Mouse (Mus musculus): ENCODE measurements at regions not wholly inside any gene's neighbourhood (a gene's known extent, or its start where the extent isn't known, plus 50 kb on each side); places are given as distances from the start of the nearest gene placed in this dataset.

GRCm38 (mm10) chr16:29882226-29882972 is 181.8 kb upstream of the Hes1 start:
- Histone ChIP-seq H3K9ac (replicated peaks; ENCODE audit: low read length) (no peak overlapping the region), H3K9me3 (ENCODE audit: control insufficient read depth, low read length) (no peaks in the 10 kb centered on the region), H3K36me3 (ENCODE audit: control insufficient read depth, insufficient read depth, low read length) (no peaks in the 10 kb centered on the region), H3K4me2 (ENCODE audit: low read length) (no peak overlapping the region), H3K27ac (replicated peaks; ENCODE audit: low read depth, low read length) (0 out of 2 replicates have a peak overlapping the region, but pooled peaks have one; percentile 26), H3K4me3 (replicated peaks; ENCODE audit: low read depth, low read length) (no peak overlapping the region), H3K4me1 (ENCODE audit: control insufficient read depth, insufficient read depth, low read length) (peaks cover 17% of the 10 kb centered on the region), H3K27me3 (ENCODE audit: control insufficient read depth, insufficient read depth, low read length) (peaks cover 14% of the 10 kb centered on the region; the same call in 1 of the 2 replicates)
- ATAC-seq (ENCODE audit: low FRiP score, low TSS enrichment) (peak; percentile 53; the same call in 1 of the 2 replicates), DNase-seq (peak; percentile 77)
- WGBS, result 12% methylated on average over 10 of the region's 10 CpGs

GRCm38 (mm10) chr16:29883252-29883992 is 180.8 kb upstream of the Hes1 start:
- Histone ChIP-seq H3K36me3 (ENCODE audit: control insufficient read depth, insufficient read depth, low read length) (no peaks in the 10 kb centered on the region), H3K9ac (replicated peaks; ENCODE audit: low read length) (no peak overlapping the region)
- WGBS, result 10% methylated on average over 10 of the region's 10 CpGs

GRCm38 (mm10) chr16:29884899-29885298 is 179.3 kb upstream of the Hes1 start:
- DNase-seq (no peak), ATAC-seq (ENCODE audit: low FRiP score, low TSS enrichment) (no peak)
- H3K9me3 ChIP-seq (ENCODE audit: control insufficient read depth, low read length), result no peaks in the 10 kb centered on the region
- H3K27ac ChIP-seq (replicated peaks; ENCODE audit: low read depth, low read length), result no peak overlapping the region
- H3K4me3 ChIP-seq (replicated peaks; ENCODE audit: low read depth, low read length), result no peak overlapping the region
- H3K4me1 ChIP-seq (ENCODE audit: control insufficient read depth, insufficient read depth, low read length), result peaks cover 17% of the 10 kb centered on the region
- no peak overlapping the region for H3K4me2 ChIP-seq (ENCODE audit: low read length)
- H3K36me3 ChIP-seq (ENCODE audit: control insufficient read depth, insufficient read depth, low read length), result no peaks in the 10 kb centered on the region
- WGBS, result 88% methylated on average over 4 of the region's 4 CpGs
- H3K9ac ChIP-seq (replicated peaks; ENCODE audit: low read length), result no peak overlapping the region
- peaks cover 14% of the 10 kb centered on the region; the same call in 1 of the 2 replicates for H3K27me3 ChIP-seq (ENCODE audit: control insufficient read depth, insufficient read depth, low read length)

More at GRCm38 (mm10) chr16:29883252-29883992, 180.8 kb upstream of the Hes1 start:
- Histone ChIP-seq H3K27me3 (ENCODE audit: control insufficient read depth, insufficient read depth, low read length) (peaks cover 14% of the 10 kb centered on the region; the same call in 1 of the 2 replicates), H3K4me3 (replicated peaks; ENCODE audit: low read depth, low read length) (no peak overlapping the region), H3K9me3 (ENCODE audit: control insufficient read depth, low read length) (no peaks in the 10 kb centered on the region), H3K4me1 (ENCODE audit: control insufficient read depth, insufficient read depth, low read length) (peaks cover 17% of the 10 kb centered on the region), H3K27ac (replicated peaks; ENCODE audit: low read depth, low read length) (no peak overlapping the region), H3K4me2 (ENCODE audit: low read length) (0 out of 2 replicates have a peak overlapping the region, but pooled peaks have one; percentile 6)
- ATAC-seq (ENCODE audit: low FRiP score, low TSS enrichment) (peak; percentile 57), DNase-seq (peak; percentile 50)

GRCm38 (mm10) chr16:29886755-29887154 is 177.4 kb upstream of the Hes1 start:
- no peak overlapping the region for H3K9ac ChIP-seq (replicated peaks; ENCODE audit: low read length)
- DNase-seq (no peak), ATAC-seq (ENCODE audit: low FRiP score, low TSS enrichment) (no peak)
- no peak overlapping the region for H3K4me2 ChIP-seq (ENCODE audit: low read length)
- H3K4me1 ChIP-seq (ENCODE audit: control insufficient read depth, insufficient read depth, low read length), result peaks cover 17% of the 10 kb centered on the region
- H3K4me3 ChIP-seq (replicated peaks; ENCODE audit: low read depth, low read length), result no peak overlapping the region
- H3K9me3 ChIP-seq (ENCODE audit: control insufficient read depth, low read length), result no peaks in the 10 kb centered on the region
- 91% methylated on average over 4 of the region's 4 CpGs for WGBS
- H3K27ac ChIP-seq (replicated peaks; ENCODE audit: low read depth, low read length), result no peak overlapping the region
- no peaks in the 10 kb centered on the region for H3K36me3 ChIP-seq (ENCODE audit: control insufficient read depth, insufficient read depth, low read length)
- H3K27me3 ChIP-seq (ENCODE audit: control insufficient read depth, insufficient read depth, low read length), result no peaks in the 10 kb centered on the region

- DNase-seq, result no peak
- Histone ChIP-seq H3K4me2 (ENCODE audit: low read length) (no peak overlapping the region), H3K4me3 (replicated peaks; ENCODE audit: low read depth, low read length) (no peak overlapping the region), H3K4me1 (ENCODE audit: control insufficient read depth, insufficient read depth, low read length) (peaks cover 9% of the 10 kb centered on the region; the same call in 1 of the 2 replicates), H3K27me3 (ENCODE audit: control insufficient read depth, insufficient read depth, low read length) (peaks cover 5% of the 10 kb centered on the region; the same call in 1 of the 2 replicates), H3K9ac (replicated peaks; ENCODE audit: low read length) (no peak overlapping the region), H3K9me3 (ENCODE audit: control insufficient read depth, low read length) (no peaks in the 10 kb centered on the region), H3K36me3 (ENCODE audit: control insufficient read depth, insufficient read depth, low read length) (no peaks in the 10 kb centered on the region), H3K27ac (replicated peaks; ENCODE audit: low read depth, low read length) (no peak overlapping the region)
- no peak for ATAC-seq (ENCODE audit: low FRiP score, low TSS enrichment)
- 46% methylated on average over 4 of the region's 4 CpGs for WGBS
These were observed 174.8 kb upstream of the Hes1 start for GRCm38 (mm10) chr16:29889346-29889745.

- H3K27ac ChIP-seq (replicated peaks; ENCODE audit: low read depth, low read length), result no peak overlapping the region
- H3K4me2 ChIP-seq (ENCODE audit: low read length), result no peak overlapping the region
- DNase-seq, result no peak
- no peak overlapping the region for H3K4me3 ChIP-seq (replicated peaks; ENCODE audit: low read depth, low read length)
- H3K4me1 ChIP-seq (ENCODE audit: control insufficient read depth, insufficient read depth, low read length), result peaks cover 9% of the 10 kb centered on the region; the same call in 1 of the 2 replicates
- no peak overlapping the region for H3K9ac ChIP-seq (replicated peaks; ENCODE audit: low read length)
- H3K9me3 ChIP-seq (ENCODE audit: control insufficient read depth, low read length), result no peaks in the 10 kb centered on the region
- peaks cover 5% of the 10 kb centered on the region; the same call in 1 of the 2 replicates for H3K27me3 ChIP-seq (ENCODE audit: control insufficient read depth, insufficient read depth, low read length)
- no peak for ATAC-seq (ENCODE audit: low FRiP score, low TSS enrichment)
- no peaks in the 10 kb centered on the region for H3K36me3 ChIP-seq (ENCODE audit: control insufficient read depth, insufficient read depth, low read length)
- 75% methylated on average over 7 of the region's 7 CpGs for WGBS
These were observed 172.7 kb upstream of the Hes1 start for GRCm38 (mm10) chr16:29891472-29891871.

GRCm38 (mm10) chr16:29893871-29894828 is 170.0 kb upstream of the Hes1 start:
- Histone ChIP-seq H3K9ac (replicated peaks; ENCODE audit: low read length) (no peak overlapping the region; the same call in 1 of the 2 replicates), H3K27ac (replicated peaks; ENCODE audit: low read depth, low read length) (no peak overlapping the region), H3K36me3 (ENCODE audit: control insufficient read depth, insufficient read depth, low read length) (no peaks in the 10 kb centered on the region), H3K9me3 (ENCODE audit: control insufficient read depth, low read length) (no peaks in the 10 kb centered on the region), H3K4me3 (replicated peaks; ENCODE audit: low read depth, low read length) (no peak overlapping the region), H3K4me1 (ENCODE audit: control insufficient read depth, insufficient read depth, low read length) (peaks cover 9% of the 10 kb centered on the region; the same call in 1 of the 2 replicates), H3K4me2 (ENCODE audit: low read length) (no peak overlapping the region), H3K27me3 (ENCODE audit: control insufficient read depth, insufficient read depth, low read length) (peaks cover 5% of the 10 kb centered on the region; the same call in 1 of the 2 replicates)
- ATAC-seq (ENCODE audit: low FRiP score, low TSS enrichment) (peak; percentile 34; the same call in 1 of the 2 replicates), DNase-seq (peak; percentile 49)
- 34% methylated on average over 21 of the region's 21 CpGs for WGBS

GRCm38 (mm10) chr16:29896393-29896792 is 167.8 kb upstream of the Hes1 start:
- H3K9me3 ChIP-seq (ENCODE audit: control insufficient read depth, low read length), result no peaks in the 10 kb centered on the region
- ATAC-seq (ENCODE audit: low FRiP score, low TSS enrichment), result no peak
- H3K4me2 ChIP-seq (ENCODE audit: low read length), result no peak overlapping the region
- no peak overlapping the region for H3K9ac ChIP-seq (replicated peaks; ENCODE audit: low read length)
- 84% methylated on average over 4 of the region's 4 CpGs for WGBS
- H3K4me3 ChIP-seq (replicated peaks; ENCODE audit: low read depth, low read length), result no peak overlapping the region
- peaks cover 9% of the 10 kb centered on the region; the same call in 1 of the 2 replicates for H3K4me1 ChIP-seq (ENCODE audit: control insufficient read depth, insufficient read depth, low read length)
- no peak overlapping the region for H3K27ac ChIP-seq (replicated peaks; ENCODE audit: low read depth, low read length)
- H3K36me3 ChIP-seq (ENCODE audit: control insufficient read depth, insufficient read depth, low read length), result no peaks in the 10 kb centered on the region
- peaks cover 5% of the 10 kb centered on the region for H3K27me3 ChIP-seq (ENCODE audit: control insufficient read depth, insufficient read depth, low read length)
- no peak for DNase-seq
